Comparison of ENCODE assay signal across 8 mouse cellular contexts in genomic region chr2:16450838-16451665, GRCm38 (mm10).
DNase-seq lines count a peak whose midpoint lies in the region.

No protein-coding gene starts in this region.

- H3K9me3 ChIP-seq in embryonic facial prominence, embryonic 10.5 days, result peaks cover 3% of the 10 kb centered on the region; the same call in 1 of the 2 replicates

- H3K36me3 ChIP-seq in embryonic facial prominence, embryonic 10.5 days (replicated peaks), result no peaks in the 10 kb centered on the region

- peak overlapping the region; percentile 65; the same call in 1 of the 2 replicates for H3K27ac ChIP-seq in embryonic facial prominence, embryonic 10.5 days (replicated peaks)

- H3K27me3 ChIP-seq in embryonic facial prominence, embryonic 10.5 days (replicated peaks; ENCODE audit: low read depth, poor library complexity, severe bottlenecking), result no peaks in the 10 kb centered on the region

- peak; percentile 72 for DNase-seq in Muller cell, postnatal 12 days (ENCODE audit: inconsistent ontology term)
- peak; percentile 49 for DNase-seq in embryonic facial prominence, embryonic 10.5 days (ENCODE audit: low spot score)
- DNase-seq in heart, adult 9 months (ENCODE audit: low spot score in 2 of 2), result peak; percentile 52 to 74
- DNase-seq in kidney, postnatal 10 days, result peak; percentile 73
- DNase-seq in neural tube, embryonic 10.5 days (ENCODE audit: extremely low spot score, low spot score), result peak; percentile 27
- DNase-seq in spleen, adult 18-20 months, result no peak
- DNase-seq in left cerebral cortex, adult 11 months (ENCODE audit: low spot score), result no peak
- DNase-seq in layer of hippocampus, postnatal 25 days (ENCODE audit: extremely low spot score in 1 of 2, low spot score in 1 of 2), result no peak

- peaks cover 16% of the 10 kb centered on the region for H3K4me1 ChIP-seq in embryonic facial prominence, embryonic 10.5 days

- 45% methylated on average over 7 of the region's 7 CpGs for whole genome bisulfite sequencing in embryonic facial prominence, embryonic 10.5 days

- H3K4me3 ChIP-seq in embryonic facial prominence, embryonic 10.5 days, result no peak overlapping the region; the same call in 1 of the 2 replicates

Comparison
In these comparisons a context has a peak if more than half of its experiments do, and no peak if none do; other contexts are left out.
1. DNase-seq: peak in Muller cell, postnatal 12 days (single experiment), embryonic facial prominence, embryonic 10.5 days (single experiment), heart, adult 9 months (2 of 2), kidney, postnatal 10 days (single experiment) and neural tube, embryonic 10.5 days (single experiment); none in spleen, adult 18-20 months (0 of 2), left cerebral cortex, adult 11 months (single experiment) and layer of hippocampus, postnatal 25 days (0 of 2).